Mouse (Mus musculus): ENCODE results near the gene Clasp2. TPM values are rescaled to one million over a fixed set of nuclear protein-coding genes. Genes with fewer than 3 reads are reported as not detected.

Clasp2 gene
- polyA plus RNA-seq, 1 experiment = 5.8 TPM

DNA sequence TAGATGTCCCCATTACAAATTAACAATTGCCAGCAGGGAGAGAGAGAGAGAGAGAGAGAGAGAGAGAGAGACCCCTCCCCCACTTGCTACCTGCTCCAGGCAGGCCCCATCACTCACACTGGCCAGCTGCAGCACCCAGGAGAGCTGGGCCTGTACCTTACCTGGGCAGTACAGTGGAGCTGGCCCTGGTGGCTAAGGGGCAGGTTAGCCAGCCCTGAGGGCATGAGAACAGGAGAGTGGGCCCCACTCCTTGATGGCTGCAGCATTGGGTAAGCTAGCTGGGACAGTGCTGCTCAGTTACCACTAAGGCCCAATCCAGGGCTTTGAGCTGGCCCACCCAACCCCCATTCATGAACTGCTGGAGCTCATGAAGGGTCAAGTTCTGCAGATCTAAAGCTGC is 5.4 kb upstream of the Clasp2 start:
- Histone ChIP-seq H3K4me1 (ENCODE audit: control insufficient read depth, insufficient read depth, low read length) (peaks cover 4% of the 10 kb centered on the region), H3K27ac (ENCODE audit: control insufficient read depth, insufficient read depth, low read depth, low read length) (no peak overlapping the region), H3K4me3 (ENCODE audit: control insufficient read depth, low read depth, low read length) (no peak overlapping the region), H3K27me3 (ENCODE audit: control insufficient read depth, insufficient read depth, low read length) (no peaks in the 10 kb centered on the region), H3K36me3 (ENCODE audit: control insufficient read depth, insufficient read depth, low read length) (no peaks in the 10 kb centered on the region)
- TF ChIP-seq CTCF (IDR thresholded peaks at IDR 0.05; ENCODE audit: control insufficient read depth, insufficient read depth, insufficient replicate concordance, low read depth, low read length) = no peak

DNA sequence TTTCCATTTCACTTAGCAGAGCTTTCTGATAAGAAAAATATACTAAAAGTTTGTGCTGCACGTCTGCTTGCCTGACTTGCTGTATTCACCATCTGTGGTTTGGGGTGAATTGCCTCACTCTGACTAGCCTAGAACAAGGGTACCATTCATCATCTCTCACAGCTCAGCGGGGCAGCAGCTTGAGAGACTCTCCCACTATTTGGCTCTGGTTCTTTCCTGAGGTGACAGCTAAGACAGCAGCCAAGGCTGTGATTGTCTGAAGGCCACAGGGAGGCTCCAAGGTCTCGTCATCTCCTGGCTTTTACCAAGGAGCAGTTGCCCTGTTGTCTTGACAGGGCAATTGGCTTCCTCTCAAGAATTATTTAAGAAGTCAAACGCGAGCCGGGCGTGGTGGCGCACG is 3.3 kb upstream of the Clasp2 start:
- H3K4me3 ChIP-seq (ENCODE audit: control insufficient read depth, low read depth, low read length) = no peak overlapping the region
- TF ChIP-seq POLR2A (IDR thresholded peaks at IDR 0.05; ENCODE audit: control insufficient read depth, low read depth, low read length) (no peak), CTCF (IDR thresholded peaks at IDR 0.05; ENCODE audit: control insufficient read depth, insufficient read depth, insufficient replicate concordance, low read depth, low read length) (no peak)
- no peak overlapping the region for H3K27ac ChIP-seq (ENCODE audit: control insufficient read depth, insufficient read depth, low read depth, low read length)
- H3K4me1 ChIP-seq (ENCODE audit: control insufficient read depth, insufficient read depth, low read length) = peaks cover 9% of the 10 kb centered on the region
- no peaks in the 10 kb centered on the region for H3K36me3 ChIP-seq (ENCODE audit: control insufficient read depth, insufficient read depth, low read length)
- no peaks in the 10 kb centered on the region for H3K27me3 ChIP-seq (ENCODE audit: control insufficient read depth, insufficient read depth, low read length)

DNA sequence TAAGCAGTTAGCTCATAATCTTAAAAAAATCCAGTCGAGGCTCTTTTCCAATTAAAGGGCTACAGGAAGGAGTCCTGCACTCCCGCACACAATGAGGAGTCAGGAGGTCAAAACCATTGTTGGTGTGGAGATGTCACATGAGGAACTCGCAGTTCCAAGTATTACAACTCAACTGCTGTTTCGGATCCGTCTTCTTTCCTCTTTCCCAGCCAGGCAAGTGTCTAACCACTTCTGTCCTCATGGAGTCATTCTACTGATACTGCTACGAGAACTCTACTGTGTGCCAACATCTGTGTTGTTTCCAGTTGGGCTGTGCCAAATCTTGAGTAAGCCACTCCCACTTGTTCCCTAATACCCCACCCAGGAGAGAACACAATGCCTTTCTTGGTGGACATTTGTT is 2.3 kb upstream of the Clasp2 start:
- Histone ChIP-seq H3K4me3 (ENCODE audit: control insufficient read depth, low read depth, low read length) (no peak overlapping the region), H3K27me3 (ENCODE audit: control insufficient read depth, insufficient read depth, low read length) (no peaks in the 10 kb centered on the region), H3K27ac (ENCODE audit: control insufficient read depth, insufficient read depth, low read depth, low read length) (peak overlapping the region; percentile 64), H3K4me1 (ENCODE audit: control insufficient read depth, insufficient read depth, low read length) (peaks cover 9% of the 10 kb centered on the region), H3K36me3 (ENCODE audit: control insufficient read depth, insufficient read depth, low read length) (no peaks in the 10 kb centered on the region)
- TF ChIP-seq CTCF (IDR thresholded peaks at IDR 0.05; ENCODE audit: control insufficient read depth, insufficient read depth, insufficient replicate concordance, low read depth, low read length) (no peak), POLR2A (IDR thresholded peaks at IDR 0.05; ENCODE audit: control insufficient read depth, low read depth, low read length) (no peak)

DNA sequence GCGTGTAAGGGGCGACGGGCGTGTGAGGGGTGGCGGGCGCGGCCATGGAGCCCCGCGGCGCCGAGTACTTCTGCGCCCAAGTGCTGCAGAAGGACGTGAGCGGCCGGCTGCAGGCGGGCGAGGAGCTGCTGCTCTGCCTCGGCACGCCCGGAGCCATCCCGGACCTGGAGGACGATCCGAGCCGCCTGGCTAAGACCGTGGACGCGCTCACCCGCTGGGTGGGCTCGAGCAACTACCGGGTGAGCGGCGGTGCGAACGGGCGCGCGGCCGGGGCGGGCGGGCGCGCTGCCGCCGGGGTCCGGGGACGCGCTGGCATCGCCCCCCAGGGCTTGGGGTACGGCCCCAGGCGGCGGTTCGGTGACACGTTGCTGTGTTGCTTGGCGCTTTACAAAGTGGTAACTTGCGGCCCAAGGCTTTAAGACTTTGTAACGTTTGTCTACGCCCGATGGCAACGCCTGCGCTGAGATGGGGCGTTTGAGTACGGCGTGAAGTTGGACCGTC is 414 bp downstream of the Clasp2 start:
- H3K4me1 ChIP-seq (ENCODE audit: control insufficient read depth, insufficient read depth, low read length) = peaks cover 9% of the 10 kb centered on the region
- H3K4me3 ChIP-seq (ENCODE audit: control insufficient read depth, low read depth, low read length) = peak overlapping the region; percentile 87
- H3K36me3 ChIP-seq (ENCODE audit: control insufficient read depth, insufficient read depth, low read length) = no peaks in the 10 kb centered on the region
- no peak for TF ChIP-seq CTCF (IDR thresholded peaks at IDR 0.05; ENCODE audit: control insufficient read depth, insufficient read depth, insufficient replicate concordance, low read depth, low read length)
- TF ChIP-seq POLR2A (IDR thresholded peaks at IDR 0.05; ENCODE audit: control insufficient read depth, low read depth, low read length) = peak; percentile 19; the same call in 1 of the 2 replicates
- peak overlapping the region; percentile 91 for H3K27ac ChIP-seq (ENCODE audit: control insufficient read depth, insufficient read depth, low read depth, low read length)
- no peaks in the 10 kb centered on the region for H3K27me3 ChIP-seq (ENCODE audit: control insufficient read depth, insufficient read depth, low read length)

DNA sequence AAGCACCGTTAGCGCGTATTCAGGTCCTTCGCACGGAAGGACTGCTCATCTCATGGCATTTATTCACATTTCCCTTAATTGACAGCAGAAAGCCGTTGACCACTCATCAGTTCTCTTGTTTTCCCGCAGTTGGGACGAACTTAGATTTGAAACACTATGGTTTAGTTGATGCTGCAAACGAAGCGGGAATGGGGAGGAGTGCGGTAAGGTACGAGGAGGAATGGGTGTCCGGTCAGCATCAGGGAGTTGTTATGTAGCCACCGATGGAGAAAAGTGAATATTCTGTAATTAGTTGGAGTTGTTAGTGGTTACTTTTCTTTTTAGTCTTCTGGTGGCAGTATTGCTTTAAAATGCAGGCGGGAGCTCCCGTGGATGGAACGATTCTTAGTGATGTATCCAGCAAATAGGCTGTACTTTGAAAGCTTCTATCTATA is 1.1 kb downstream of the Clasp2 start:
- TF ChIP-seq CTCF (IDR thresholded peaks at IDR 0.05; ENCODE audit: control insufficient read depth, insufficient read depth, insufficient replicate concordance, low read depth, low read length) (no peak), POLR2A (IDR thresholded peaks at IDR 0.05; ENCODE audit: control insufficient read depth, low read depth, low read length) (no peak)
- H3K4me3 ChIP-seq (ENCODE audit: control insufficient read depth, low read depth, low read length) = peak overlapping the region; percentile 87
- H3K36me3 ChIP-seq (ENCODE audit: control insufficient read depth, insufficient read depth, low read length) = no peaks in the 10 kb centered on the region
- H3K4me1 ChIP-seq (ENCODE audit: control insufficient read depth, insufficient read depth, low read length) = peaks cover 9% of the 10 kb centered on the region
- peak overlapping the region; percentile 91 for H3K27ac ChIP-seq (ENCODE audit: control insufficient read depth, insufficient read depth, low read depth, low read length)
- H3K27me3 ChIP-seq (ENCODE audit: control insufficient read depth, insufficient read depth, low read length) = no peaks in the 10 kb centered on the region

DNA sequence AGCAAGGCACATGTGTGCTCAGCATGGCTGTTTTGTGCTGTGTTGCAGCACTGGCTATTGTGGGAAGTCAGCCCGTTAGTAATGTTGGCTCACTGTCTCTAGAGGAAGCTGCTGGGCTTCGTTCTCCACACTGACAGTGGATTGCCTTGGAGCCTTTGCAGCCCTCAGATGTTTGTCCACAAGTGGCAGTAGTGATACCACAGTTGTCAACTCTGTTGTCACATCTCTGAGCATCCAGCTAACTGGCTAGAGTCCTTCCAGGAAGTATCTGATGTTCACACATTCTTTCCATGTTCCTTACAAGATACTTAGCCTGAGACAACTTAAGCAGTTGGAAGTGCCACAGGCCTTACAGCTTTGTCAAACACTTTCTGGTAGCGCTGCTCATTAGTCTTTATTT is 2.0 kb downstream of the Clasp2 start:
- Histone ChIP-seq H3K36me3 (ENCODE audit: control insufficient read depth, insufficient read depth, low read length) (no peaks in the 10 kb centered on the region), H3K4me3 (ENCODE audit: control insufficient read depth, low read depth, low read length) (no peak overlapping the region), H3K27me3 (ENCODE audit: control insufficient read depth, insufficient read depth, low read length) (no peaks in the 10 kb centered on the region), H3K4me1 (ENCODE audit: control insufficient read depth, insufficient read depth, low read length) (peaks cover 9% of the 10 kb centered on the region), H3K27ac (ENCODE audit: control insufficient read depth, insufficient read depth, low read depth, low read length) (no peak overlapping the region)
- TF ChIP-seq POLR2A (IDR thresholded peaks at IDR 0.05; ENCODE audit: control insufficient read depth, low read depth, low read length) (no peak), CTCF (IDR thresholded peaks at IDR 0.05; ENCODE audit: control insufficient read depth, insufficient read depth, insufficient replicate concordance, low read depth, low read length) (no peak)

DNA sequence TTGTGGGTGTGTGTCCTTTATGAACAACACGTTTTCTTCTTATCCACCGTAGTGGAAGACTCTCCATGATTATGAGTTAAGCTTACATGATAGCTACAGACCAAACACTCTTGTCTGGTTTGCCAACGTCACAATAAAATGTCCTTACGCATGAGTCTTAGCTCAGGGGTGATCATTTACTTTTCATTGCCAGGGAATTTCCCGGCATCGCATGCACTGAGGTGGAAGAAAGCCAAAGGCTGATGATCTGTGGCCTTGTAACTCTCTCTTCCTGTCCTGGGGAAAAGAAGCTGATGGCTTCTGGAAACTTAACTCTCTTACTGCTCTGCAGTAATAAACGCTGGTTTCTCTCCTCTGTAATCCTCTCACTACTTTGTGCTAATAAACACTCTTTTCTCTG is 8.1 kb downstream of the Clasp2 start:
- no peak for TF ChIP-seq CTCF (IDR thresholded peaks at IDR 0.05; ENCODE audit: control insufficient read depth, insufficient read depth, insufficient replicate concordance, low read depth, low read length)
- no peak for TF ChIP-seq POLR2A (IDR thresholded peaks at IDR 0.05; ENCODE audit: control insufficient read depth, low read depth, low read length)
- no peak overlapping the region for H3K27ac ChIP-seq (ENCODE audit: control insufficient read depth, insufficient read depth, low read depth, low read length)
- H3K36me3 ChIP-seq (ENCODE audit: control insufficient read depth, insufficient read depth, low read length) = no peaks in the 10 kb centered on the region
- H3K4me3 ChIP-seq (ENCODE audit: control insufficient read depth, low read depth, low read length) = no peak overlapping the region
- H3K4me1 ChIP-seq (ENCODE audit: control insufficient read depth, insufficient read depth, low read length) = no peaks in the 10 kb centered on the region
- H3K27me3 ChIP-seq (ENCODE audit: control insufficient read depth, insufficient read depth, low read length) = no peaks in the 10 kb centered on the region

Data from testis, adult 2 months (tissue).